Mouse (Mus musculus): ENCODE results near the gene Eif5a2. TPM values are rescaled to one million over a fixed set of nuclear protein-coding genes. Genes with fewer than 3 reads are reported as not detected.

Eif5a2 gene
- total RNA-seq (2014; rRNA removed): 23.7 and 24.5 TPM in 2 replicates
- 9.0 and 9.2 TPM in 2 replicates for polyA plus RNA-seq (2015; fragmentation: Nextera tagmentation; extraction: Ambion mirVana)

- under 1% methylated on average over 42 of the region's 46 CpGs for WGBS
- Histone ChIP-seq H3K27ac (ENCODE audit: low read depth, low read length) (no peak within 1 kb of the TSS), H3K27me3 (ENCODE audit: insufficient read depth, low read length) (no peaks in the 10 kb centered on the region), H3K4me1 (ENCODE audit: insufficient read depth, low read length) (no peaks in the 10 kb centered on the region), H3K36me3 (ENCODE audit: insufficient read depth, low read length) (no peaks in the 10 kb centered on the region), H3K4me3 (ENCODE audit: low read depth, low read length) (peak within 1 kb of the TSS; percentile 60), H3K4me2 (ENCODE audit: low read depth, low read length, poor library complexity, severe bottlenecking) (peak within 1 kb of the TSS; percentile 82), H3K9me3 (ENCODE audit: low read length) (no peaks in the 10 kb centered on the region), H3K9ac (replicated peaks; ENCODE audit: low read length, poor library complexity, severe bottlenecking) (peak within 1 kb of the TSS; percentile 46)
- peak; percentile 99 for ATAC-seq (ENCODE audit: low FRiP score)
- peak; percentile 97 for DNase-seq (ENCODE audit: low spot score)
- TF ChIP-seq CTCF (IDR thresholded peaks at IDR 0.05): no peak
Measured at GRCm38 (mm10) chr3:28780994-28781393, at the start of gene Eif5a2. TSS of gene Eif5a2 (plus strand) at chr3:28781276.

GRCm38 (mm10) chr3:28734712-28735111 lies 46.4 kb upstream of the Eif5a2 start:
- DNase-seq (ENCODE audit: low spot score) (no peak), ATAC-seq (ENCODE audit: low FRiP score) (no peak)
- Histone ChIP-seq H3K27me3 (ENCODE audit: insufficient read depth, low read length) (no peaks in the 10 kb centered on the region), H3K4me1 (ENCODE audit: insufficient read depth, low read length) (no peaks in the 10 kb centered on the region), H3K9ac (replicated peaks; ENCODE audit: low read length, poor library complexity, severe bottlenecking) (no peak overlapping the region), H3K4me3 (ENCODE audit: low read depth, low read length) (no peak overlapping the region), H3K4me2 (ENCODE audit: low read depth, low read length, poor library complexity, severe bottlenecking) (no peak overlapping the region), H3K36me3 (ENCODE audit: insufficient read depth, low read length) (no peaks in the 10 kb centered on the region), H3K9me3 (ENCODE audit: low read length) (no peaks in the 10 kb centered on the region), H3K27ac (ENCODE audit: low read depth, low read length) (no peak overlapping the region)
- WGBS: 59% methylated on average over 2 of the region's 2 CpGs
- no peak for TF ChIP-seq CTCF (IDR thresholded peaks at IDR 0.05)

GRCm38 (mm10) chr3:28736981-28737380 lies 44.1 kb upstream of the Eif5a2 start:
- H3K27ac ChIP-seq (ENCODE audit: low read depth, low read length): no peak overlapping the region
- H3K4me1 ChIP-seq (ENCODE audit: insufficient read depth, low read length): no peaks in the 10 kb centered on the region; the same call in 1 of the 2 replicates
- no peaks in the 10 kb centered on the region for H3K27me3 ChIP-seq (ENCODE audit: insufficient read depth, low read length)
- no peak overlapping the region for H3K4me2 ChIP-seq (ENCODE audit: low read depth, low read length, poor library complexity, severe bottlenecking)
- peak; percentile 13 for DNase-seq (ENCODE audit: low spot score)
- H3K4me3 ChIP-seq (ENCODE audit: low read depth, low read length): no peak overlapping the region
- no peak for TF ChIP-seq CTCF (IDR thresholded peaks at IDR 0.05)
- H3K9ac ChIP-seq (replicated peaks; ENCODE audit: low read length, poor library complexity, severe bottlenecking): no peak overlapping the region
- H3K9me3 ChIP-seq (ENCODE audit: low read length): no peaks in the 10 kb centered on the region
- 51% methylated on average over 2 of the region's 2 CpGs for WGBS
- H3K36me3 ChIP-seq (ENCODE audit: insufficient read depth, low read length): no peaks in the 10 kb centered on the region
- no peak for ATAC-seq (ENCODE audit: low FRiP score)

- H3K4me1 ChIP-seq (ENCODE audit: insufficient read depth, low read length): peaks cover 5% of the 10 kb centered on the region
- DNase-seq (ENCODE audit: low spot score) (no peak), ATAC-seq (ENCODE audit: low FRiP score) (no peak)
- no peak for TF ChIP-seq CTCF (IDR thresholded peaks at IDR 0.05)
- no peaks in the 10 kb centered on the region for H3K36me3 ChIP-seq (ENCODE audit: insufficient read depth, low read length)
- no peak overlapping the region for H3K4me2 ChIP-seq (ENCODE audit: low read depth, low read length, poor library complexity, severe bottlenecking)
- H3K9me3 ChIP-seq (ENCODE audit: low read length): no peaks in the 10 kb centered on the region
- WGBS: 35% methylated on average over 6 of the region's 6 CpGs
- H3K4me3 ChIP-seq (ENCODE audit: low read depth, low read length): no peak overlapping the region
- H3K9ac ChIP-seq (replicated peaks; ENCODE audit: low read length, poor library complexity, severe bottlenecking): no peak overlapping the region
- H3K27me3 ChIP-seq (ENCODE audit: insufficient read depth, low read length): no peaks in the 10 kb centered on the region
- no peak overlapping the region for H3K27ac ChIP-seq (ENCODE audit: low read depth, low read length)
Measured at GRCm38 (mm10) chr3:28740353-28740752, 40.7 kb upstream of the Eif5a2 start.

GRCm38 (mm10) chr3:28743251-28743650 lies 37.8 kb upstream of the Eif5a2 start:
- Histone ChIP-seq H3K4me1 (ENCODE audit: insufficient read depth, low read length) (peaks cover 5% of the 10 kb centered on the region), H3K4me3 (ENCODE audit: low read depth, low read length) (no peak overlapping the region), H3K4me2 (ENCODE audit: low read depth, low read length, poor library complexity, severe bottlenecking) (no peak overlapping the region), H3K9ac (replicated peaks; ENCODE audit: low read length, poor library complexity, severe bottlenecking) (no peak overlapping the region; the same call in 1 of the 2 replicates), H3K27ac (ENCODE audit: low read depth, low read length) (peak overlapping the region; percentile 43), H3K27me3 (ENCODE audit: insufficient read depth, low read length) (no peaks in the 10 kb centered on the region), H3K36me3 (ENCODE audit: insufficient read depth, low read length) (no peaks in the 10 kb centered on the region), H3K9me3 (ENCODE audit: low read length) (no peaks in the 10 kb centered on the region)
- no peak for TF ChIP-seq CTCF (IDR thresholded peaks at IDR 0.05)
- ATAC-seq (ENCODE audit: low FRiP score) (peak; percentile 70), DNase-seq (ENCODE audit: low spot score) (peak; percentile 38)
- 32% methylated on average over 8 of the region's 8 CpGs for WGBS

GRCm38 (mm10) chr3:28745835-28746483 lies 35.1 kb upstream of the Eif5a2 start:
- WGBS: 31% methylated on average over 7 of the region's 7 CpGs

More at GRCm38 (mm10) chr3:28745835-28746483, 35.1 kb upstream of the Eif5a2 start:
- Histone ChIP-seq H3K27ac (ENCODE audit: low read depth, low read length) (no peak overlapping the region), H3K9ac (replicated peaks; ENCODE audit: low read length, poor library complexity, severe bottlenecking) (no peak overlapping the region), H3K36me3 (ENCODE audit: insufficient read depth, low read length) (no peaks in the 10 kb centered on the region), H3K4me2 (ENCODE audit: low read depth, low read length, poor library complexity, severe bottlenecking) (no peak overlapping the region), H3K9me3 (ENCODE audit: low read length) (no peaks in the 10 kb centered on the region), H3K27me3 (ENCODE audit: insufficient read depth, low read length) (no peaks in the 10 kb centered on the region), H3K4me3 (ENCODE audit: low read depth, low read length) (no peak overlapping the region), H3K4me1 (ENCODE audit: insufficient read depth, low read length) (peaks cover 5% of the 10 kb centered on the region; the same call in 1 of the 2 replicates)
- peak; percentile 84 for ATAC-seq (ENCODE audit: low FRiP score)
- TF ChIP-seq CTCF (IDR thresholded peaks at IDR 0.05): peak; percentile 99
- peak; percentile 94 for DNase-seq (ENCODE audit: low spot score)
